Mouse (Mus musculus) G1E (cell line): ENCODE results near the gene Trip13.

Experiments
- CTCF ChIP-seq: IDR thresholded peaks from 2 replicates; pipeline ENCODE4 v1.5.1; 2012; ENCODE audit warnings: low read depth, low read length, inconsistent platforms, mixed read lengths
- GATA1 ChIP-seq: IDR thresholded peaks from 2 replicates; pipeline ENCODE4 v1.6.1; 2012; ENCODE audit warnings: borderline replicate concordance, low read length, inconsistent platforms, mixed read lengths
- POLR2AphosphoS5 ChIP-seq: IDR thresholded peaks from 2 replicates; pipeline ENCODE4 v1.6.1; 2012; ENCODE audit warnings: low read depth, low read length, inconsistent platforms; ENCODE audit not compliant: insufficient replicate concordance
- TAL1 ChIP-seq: conservative IDR thresholded peaks from 2 replicates; pipeline ENCODE4 v1.6.1; 2012; ENCODE audit warnings: low read depth, low read length, inconsistent platforms, mixed read lengths

GRCm38 (mm10) chr13:73907136-73907535 is 30.4 kb downstream of the Trip13 start:
- TF ChIP-seq CTCF (no peak), GATA1 (no peak), POLR2AphosphoS5 (no peak), TAL1 (no peak)
